Mouse (Mus musculus) liver, embryonic 11.5 days (tissue): ENCODE results near the gene Pank2. TPM values are rescaled to one million over a fixed set of nuclear protein-coding genes. Genes with fewer than 3 reads are reported as not detected.

Experiments
- ATAC-seq: fragments of 200-750 bp; cut with Nextera tagmentation; replicated peaks from 2 replicates; pipeline ENCODE4 v1.8.0; 2017; ENCODE audit warnings: moderate number of reproducible peaks, mild to moderate bottlenecking, moderate TSS enrichment, moderate library complexity; ENCODE audit not compliant: low FRiP score
- DNase-seq: peaks from one replicate; pipeline ENCODE4 v3.0.0-alpha.2; 2017; ENCODE audit warnings: low spot score
- H3K27ac ChIP-seq: fragments of 300-500 bp; sonication (generic); 2 replicates; pipeline ENCODE4 v1.5.1; 2014; ENCODE audit warnings: mild to moderate bottlenecking, low read depth, low read length, control low read depth
- H3K27me3 ChIP-seq: fragments of 300-500 bp; sonication (generic); replicated peaks from 2 replicates; pipeline ENCODE4 v1.6.1; 2014; ENCODE audit warnings: low read length, mixed read lengths; ENCODE audit not compliant: control insufficient read depth, insufficient read depth
- H3K36me3 ChIP-seq: fragments of 300-500 bp; sonication (generic); 2 replicates; pipeline ENCODE4 v1.6.1; 2014; ENCODE audit warnings: mild to moderate bottlenecking, low read length, moderate library complexity, mixed read lengths; ENCODE audit not compliant: control insufficient read depth, insufficient read depth
- H3K4me1 ChIP-seq: fragments of 300-500 bp; sonication (generic); replicated peaks from 2 replicates; pipeline ENCODE4 v1.6.1; 2014; ENCODE audit warnings: low read length, mixed read lengths; ENCODE audit not compliant: control insufficient read depth, insufficient read depth
- H3K4me2 ChIP-seq: fragments of 300-500 bp; sonication (generic); 2 replicates; pipeline ENCODE4 v1.6.1; 2014; ENCODE audit warnings: mild to moderate bottlenecking, control low read depth, moderate library complexity
- H3K4me3 ChIP-seq: fragments of 300-500 bp; sonication (generic); 2 replicates; pipeline ENCODE4 v1.5.1; 2014; ENCODE audit warnings: low read depth, low read length, control low read depth
- H3K9ac ChIP-seq: fragments of 300-500 bp; sonication (generic); 2 replicates; pipeline ENCODE4 v1.6.1; 2014; ENCODE audit warnings: low read depth, low read length, control low read depth
- H3K9me3 ChIP-seq: fragments of 300-500 bp; sonication (generic); 2 replicates; pipeline ENCODE4 v1.6.1; 2016; ENCODE audit warnings: low read length, inconsistent platforms, mixed read lengths; ENCODE audit not compliant: control insufficient read depth
- WGBS: fragments of 180-500 bp; shearing (Covaris S2); extraction: QIAGEN DNeasy Blood & Tissue Kit; methylation state at CpG from one replicate; pipeline ENCODE4 v1.1.7; 2014; 5-methylcytosine and 5-hydroxymethylcytosine counted together
- polyA plus RNA-seq: library from polyadenylated mRNA; unstranded; fragments of >200 nt; fragmentation: Nextera tagmentation; extraction: Ambion mirVana; gene quantifications from 2 replicates; pipeline ENCODE4 v1.2.1, GENCODE M21; 2014

Gene Pank2
- 37.1 and 41.7 TPM in 2 replicates for polyA plus RNA-seq

GRCm38 (mm10) chr2:131262213-131262672, at the start of gene Pank2:
TSS of gene Pank2 (plus strand) at chr2:131262495.
- H3K9ac ChIP-seq, result peak within 1 kb of the TSS; percentile 98
- WGBS, result 1% methylated on average over 49 of the region's 49 CpGs

GRCm38 (mm10) chr2:131213773-131214172, 48.5 kb upstream of the Pank2 start:
- Histone ChIP-seq H3K27me3 (no peaks in the 10 kb centered on the region), H3K27ac (peak overlapping the region; percentile 70), H3K4me3 (no peak overlapping the region), H3K4me1 (peaks cover 39% of the 10 kb centered on the region), H3K36me3 (no peaks in the 10 kb centered on the region), H3K9ac (peak overlapping the region; percentile 51), H3K4me2 (peak overlapping the region; percentile 44), H3K9me3 (no peaks in the 10 kb centered on the region)
- WGBS, result 63% methylated on average over 7 of the region's 7 CpGs
- ATAC-seq (peak; percentile 72), DNase-seq (no peak)

More at GRCm38 (mm10) chr2:131262213-131262672, at the start of gene Pank2:
- no peaks in the 10 kb centered on the region for H3K27me3 ChIP-seq
- H3K36me3 ChIP-seq, result no peaks in the 10 kb centered on the region
- peak within 1 kb of the TSS; percentile 88 for H3K4me3 ChIP-seq
- no peaks in the 10 kb centered on the region for H3K9me3 ChIP-seq
- H3K27ac ChIP-seq, result peak within 1 kb of the TSS; percentile 100
- ATAC-seq (peak; percentile 96), DNase-seq (peak; percentile 95)
- peaks cover 40% of the 10 kb centered on the region for H3K4me1 ChIP-seq
- H3K4me2 ChIP-seq, result peak within 1 kb of the TSS; percentile 77

DNA sequence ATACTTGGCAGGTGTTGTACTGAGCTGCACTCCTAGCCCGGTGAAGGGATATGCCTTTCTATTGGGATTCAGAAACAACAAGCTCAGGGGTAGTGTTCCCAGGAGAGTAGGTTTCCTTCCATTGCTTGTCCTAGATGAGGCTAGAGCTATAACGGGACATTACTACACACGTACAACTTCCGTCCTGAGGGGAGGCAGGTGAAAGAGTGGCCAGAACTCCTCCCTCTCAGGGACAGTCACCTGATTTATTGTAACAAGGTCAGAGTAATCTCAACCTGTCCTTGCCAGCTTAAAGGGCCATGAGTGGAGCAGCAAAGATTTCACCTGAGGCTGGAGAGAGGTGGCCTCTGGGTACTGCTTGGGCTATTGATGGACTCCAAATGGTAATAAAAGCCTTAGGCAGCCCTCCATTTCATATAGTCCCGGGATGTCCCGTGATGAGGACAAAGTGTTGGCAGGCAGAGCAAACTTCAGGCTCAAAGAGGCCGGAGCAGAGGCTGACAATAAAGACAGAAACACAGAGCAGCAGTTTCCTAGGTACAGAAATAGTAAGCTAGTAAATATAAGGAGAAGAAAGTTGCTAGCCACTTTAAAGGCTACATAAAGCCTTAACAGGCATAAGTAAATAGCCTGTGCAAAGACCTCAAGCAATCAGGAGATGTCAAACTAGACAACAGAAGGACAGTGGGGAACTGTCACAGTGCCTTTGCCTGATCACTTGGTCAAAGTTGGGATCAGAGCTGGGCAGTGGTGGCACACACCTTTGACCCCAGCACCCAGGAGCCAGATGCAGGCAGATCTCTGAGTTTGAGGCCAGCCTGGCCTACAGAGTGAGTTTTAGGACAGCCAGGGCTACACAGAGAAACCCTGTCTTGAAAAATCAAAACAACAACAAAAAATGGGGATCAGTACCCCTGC, 46.1 kb upstream of the Pank2 start:
- Histone ChIP-seq H3K4me1 (peaks cover 24% of the 10 kb centered on the region), H3K4me2 (no peak overlapping the region), H3K27ac (no peak overlapping the region), H3K9me3 (no peaks in the 10 kb centered on the region), H3K27me3 (no peaks in the 10 kb centered on the region), H3K4me3 (no peak overlapping the region), H3K9ac (no peak overlapping the region), H3K36me3 (no peaks in the 10 kb centered on the region)
- 87% methylated on average over 7 of the region's 7 CpGs for WGBS
- DNase-seq (no peak), ATAC-seq (no peak)

GRCm38 (mm10) chr2:131220030-131220429, 42.3 kb upstream of the Pank2 start:
- ATAC-seq, result no peak
- no peak for DNase-seq
- no peaks in the 10 kb centered on the region for H3K9me3 ChIP-seq
- H3K4me1 ChIP-seq, result peaks cover 27% of the 10 kb centered on the region
- H3K4me3 ChIP-seq, result no peak overlapping the region
- WGBS, result 56% methylated on average over 4 of the region's 4 CpGs
- no peaks in the 10 kb centered on the region for H3K36me3 ChIP-seq
- no peak overlapping the region for H3K4me2 ChIP-seq
- H3K9ac ChIP-seq, result no peak overlapping the region
- no peaks in the 10 kb centered on the region for H3K27me3 ChIP-seq
- H3K27ac ChIP-seq, result no peak overlapping the region

- H3K27me3 ChIP-seq, result no peaks in the 10 kb centered on the region
- DNase-seq, result no peak
- H3K9me3 ChIP-seq, result no peaks in the 10 kb centered on the region
- peak overlapping the region; percentile 17; the same call in 1 of the 2 replicates for H3K9ac ChIP-seq
- no peak overlapping the region for H3K4me3 ChIP-seq
- ATAC-seq, result no peak
- H3K36me3 ChIP-seq, result no peaks in the 10 kb centered on the region
- H3K27ac ChIP-seq, result no peak overlapping the region; the same call in 1 of the 2 replicates
- peaks cover 27% of the 10 kb centered on the region for H3K4me1 ChIP-seq
- WGBS, result 53% methylated on average over 3 of the region's 3 CpGs
- H3K4me2 ChIP-seq, result peak overlapping the region; percentile 50; the same call in 1 of the 2 replicates
These were observed 40.3 kb upstream of the Pank2 start for GRCm38 (mm10) chr2:131221853-131222515.

GRCm38 (mm10) chr2:131222562-131222961, 39.7 kb upstream of the Pank2 start:
- Histone ChIP-seq H3K27me3 (no peaks in the 10 kb centered on the region), H3K4me1 (peaks cover 30% of the 10 kb centered on the region), H3K27ac (peak overlapping the region; percentile 84), H3K4me3 (no peak overlapping the region), H3K9me3 (no peaks in the 10 kb centered on the region), H3K4me2 (peak overlapping the region; percentile 50), H3K36me3 (no peaks in the 10 kb centered on the region), H3K9ac (peak overlapping the region; percentile 17)
- DNase-seq, result no peak
- 28% methylated on average over 5 of the region's 5 CpGs for WGBS
- 0 out of 2 replicates have a peak, but pooled peaks have one; percentile 37 for ATAC-seq

DNA sequence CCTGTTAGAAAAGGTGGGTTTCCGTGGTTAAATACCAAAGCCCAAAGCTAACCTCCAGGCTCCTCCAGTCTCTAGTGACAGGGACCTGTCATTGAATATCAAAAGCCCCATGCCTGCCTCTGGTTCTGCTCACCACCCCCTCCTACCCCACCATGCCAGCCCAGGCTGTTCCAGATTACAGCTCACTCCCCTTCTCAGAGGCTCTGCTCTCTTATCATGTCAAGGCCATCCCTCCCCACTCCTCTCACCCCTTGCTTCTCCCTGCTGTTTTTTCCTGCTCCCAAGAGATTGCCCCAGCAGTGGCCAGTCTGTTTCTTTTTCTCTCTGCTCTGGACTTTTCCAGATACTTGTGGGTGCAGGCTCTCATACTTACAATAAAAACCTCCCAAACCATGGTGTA, 38.7 kb upstream of the Pank2 start:
- H3K27me3 ChIP-seq, result no peaks in the 10 kb centered on the region
- H3K27ac ChIP-seq, result peak overlapping the region; percentile 84
- ATAC-seq (peak; percentile 99), DNase-seq (peak; percentile 57)
- peaks cover 30% of the 10 kb centered on the region for H3K4me1 ChIP-seq
- H3K9ac ChIP-seq, result peak overlapping the region; percentile 31; the same call in 1 of the 2 replicates
- no peaks in the 10 kb centered on the region for H3K36me3 ChIP-seq
- H3K4me3 ChIP-seq, result no peak overlapping the region
- no peaks in the 10 kb centered on the region for H3K9me3 ChIP-seq
- WGBS, result 48% methylated on average over 1 of the region's 1 CpGs
- peak overlapping the region; percentile 23 for H3K4me2 ChIP-seq

GRCm38 (mm10) chr2:131225178-131225577, 37.1 kb upstream of the Pank2 start:
- H3K27ac ChIP-seq, result 0 out of 2 replicates have a peak overlapping the region, but pooled peaks have one; percentile 1
- no peaks in the 10 kb centered on the region for H3K9me3 ChIP-seq
- no peaks in the 10 kb centered on the region for H3K27me3 ChIP-seq
- H3K4me2 ChIP-seq, result no peak overlapping the region
- no peak for ATAC-seq
- no peak for DNase-seq
- H3K4me3 ChIP-seq, result no peak overlapping the region
- no peak overlapping the region for H3K9ac ChIP-seq
- peaks cover 30% of the 10 kb centered on the region for H3K4me1 ChIP-seq
- 92% methylated on average over 6 of the region's 6 CpGs for WGBS
- H3K36me3 ChIP-seq, result no peaks in the 10 kb centered on the region
